Mouse (Mus musculus): Measurements from ENCODE around the gene Carnmt1.

Gene Carnmt1

DNA sequence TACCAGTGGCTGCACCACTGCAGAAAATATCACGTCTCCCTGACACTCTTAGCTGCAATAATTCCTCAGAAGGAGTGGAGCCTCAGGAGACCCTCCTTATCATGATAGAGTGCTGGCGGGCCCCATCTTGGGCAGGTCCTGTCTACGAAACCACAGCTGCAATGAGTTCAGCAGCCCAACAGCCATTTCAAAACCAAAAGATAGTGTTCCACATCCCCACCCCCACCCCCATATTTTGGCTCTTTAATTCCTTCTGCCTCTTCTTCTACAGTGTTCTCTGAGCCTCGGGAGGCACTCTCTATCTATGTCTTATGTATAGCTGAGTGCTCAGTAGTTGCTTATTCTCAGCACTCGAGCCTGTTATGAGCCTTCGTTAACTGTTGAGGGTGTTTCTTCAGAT is 20.1 kb upstream of the Carnmt1 start:
- in situ Hi-C loops (cut with MboI; ENCODE audit: low pct_unique_long_range_greater_than_20kb in 1 of 2, low sequenced_read_pairs in 2 of 2, unreplicated experiment in 1 of 2) = no loop called here

DNA sequence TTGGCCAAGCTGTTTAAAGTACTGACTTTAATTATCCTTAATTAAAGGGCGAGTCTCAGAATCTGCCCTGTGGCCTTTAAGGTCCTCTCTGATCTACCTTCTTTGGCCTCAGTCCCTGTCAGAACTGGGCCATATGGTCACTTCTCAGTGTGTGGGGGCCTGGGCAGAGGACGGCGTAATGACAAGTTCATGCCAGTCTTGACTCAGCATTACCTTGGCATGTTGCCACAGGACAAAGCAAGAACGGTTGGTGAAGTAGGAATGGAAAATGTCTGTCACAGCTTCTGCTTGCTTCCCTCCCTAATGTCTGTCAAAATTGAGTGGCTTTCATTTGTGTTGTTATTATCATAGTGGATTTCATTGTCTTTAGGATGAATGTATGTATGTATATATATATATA is 18.0 kb upstream of the Carnmt1 start:
- in situ Hi-C loops (cut with MboI; ENCODE audit: low pct_unique_long_range_greater_than_20kb in 1 of 2, low sequenced_read_pairs in 2 of 2, unreplicated experiment in 1 of 2) = no loop called here

DNA sequence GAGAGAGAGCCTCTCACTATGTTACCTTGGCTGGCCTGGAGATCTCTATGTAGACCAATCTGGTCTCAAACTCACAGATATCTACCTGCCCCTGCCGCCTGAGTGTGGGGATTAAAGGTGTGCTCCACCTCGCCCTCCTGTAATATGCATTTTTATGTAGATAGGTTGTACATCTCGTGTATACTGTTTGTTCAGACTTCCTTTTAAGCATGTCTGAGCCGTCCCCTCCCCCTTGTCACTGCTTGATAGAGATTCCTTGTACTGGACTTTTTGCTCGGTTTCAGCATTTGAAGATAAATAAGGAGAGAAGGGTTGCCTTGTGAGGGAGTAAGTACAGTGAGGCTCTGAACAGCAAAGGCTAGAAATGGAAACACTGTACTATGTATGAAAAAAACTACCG is 17.5 kb upstream of the Carnmt1 start:
- in situ Hi-C loops (cut with MboI; ENCODE audit: low pct_unique_long_range_greater_than_20kb in 1 of 2, low sequenced_read_pairs in 2 of 2, unreplicated experiment in 1 of 2) = no loop called here

DNA sequence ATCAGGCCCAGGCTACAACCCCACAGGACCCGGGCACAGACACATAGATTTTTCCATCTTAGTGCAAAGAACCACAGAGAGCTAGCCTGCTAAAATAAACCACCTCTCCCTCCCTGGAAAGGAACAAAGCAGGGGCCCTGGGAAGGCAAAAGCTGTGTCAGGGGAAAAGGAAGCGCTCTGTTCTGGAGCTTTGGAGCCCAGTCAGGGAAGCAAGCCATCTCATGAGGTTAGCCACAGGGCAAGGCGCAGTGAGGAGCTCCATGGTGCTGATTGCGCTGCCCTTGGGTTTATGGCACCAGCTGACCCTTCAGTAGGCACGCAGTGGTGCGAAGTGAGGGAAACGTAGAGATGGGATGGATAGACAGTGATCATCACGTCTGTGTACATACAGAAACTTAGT is 16.2 kb upstream of the Carnmt1 start:
- in situ Hi-C loops (cut with MboI; ENCODE audit: low pct_unique_long_range_greater_than_20kb in 1 of 2, low sequenced_read_pairs in 2 of 2, unreplicated experiment in 1 of 2) = no loop called here

DNA sequence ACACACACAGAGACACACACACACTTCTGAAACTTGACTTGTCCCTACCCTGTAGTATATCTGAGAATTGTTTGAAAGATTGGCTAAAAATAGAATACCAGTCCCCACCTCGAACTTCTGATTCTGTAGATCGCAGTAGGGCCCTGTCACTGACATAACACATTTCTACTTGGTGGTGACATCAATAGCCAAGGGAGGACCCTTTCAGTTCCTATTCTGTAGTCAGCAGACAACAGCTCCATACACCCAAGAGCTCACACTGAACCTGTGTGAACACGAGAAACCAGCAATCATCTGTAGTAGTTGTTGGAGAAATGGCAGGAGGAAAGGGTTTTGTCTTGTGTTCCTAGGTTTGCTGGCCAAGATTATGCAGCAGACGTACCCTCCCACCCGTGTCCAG is 15.6 kb upstream of the Carnmt1 start:
- in situ Hi-C loops (cut with MboI; ENCODE audit: low pct_unique_long_range_greater_than_20kb in 1 of 2, low sequenced_read_pairs in 2 of 2, unreplicated experiment in 1 of 2) = no loop called here

DNA sequence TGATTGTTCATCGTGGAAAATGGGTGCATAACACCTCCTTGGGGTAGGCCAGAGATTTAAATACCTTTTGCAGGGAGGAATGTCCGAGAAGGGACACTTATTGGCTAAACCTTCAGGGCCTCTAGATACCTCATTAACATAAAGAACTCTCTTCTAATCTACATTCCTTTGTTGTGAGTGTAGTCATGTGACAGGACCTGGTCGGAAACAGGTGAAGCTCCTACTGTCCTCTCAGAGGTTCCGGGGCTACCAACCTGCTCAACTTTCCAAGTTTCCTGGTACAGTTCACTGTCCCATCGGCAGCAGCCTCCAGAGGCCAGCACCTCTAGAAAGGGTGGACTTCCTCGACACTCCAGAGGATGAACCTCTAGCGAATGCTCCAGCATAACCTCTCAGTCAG is 14.6 kb upstream of the Carnmt1 start:
- in situ Hi-C loops (cut with MboI; ENCODE audit: low pct_unique_long_range_greater_than_20kb in 1 of 2, low sequenced_read_pairs in 2 of 2, unreplicated experiment in 1 of 2) = no loop called here

DNA sequence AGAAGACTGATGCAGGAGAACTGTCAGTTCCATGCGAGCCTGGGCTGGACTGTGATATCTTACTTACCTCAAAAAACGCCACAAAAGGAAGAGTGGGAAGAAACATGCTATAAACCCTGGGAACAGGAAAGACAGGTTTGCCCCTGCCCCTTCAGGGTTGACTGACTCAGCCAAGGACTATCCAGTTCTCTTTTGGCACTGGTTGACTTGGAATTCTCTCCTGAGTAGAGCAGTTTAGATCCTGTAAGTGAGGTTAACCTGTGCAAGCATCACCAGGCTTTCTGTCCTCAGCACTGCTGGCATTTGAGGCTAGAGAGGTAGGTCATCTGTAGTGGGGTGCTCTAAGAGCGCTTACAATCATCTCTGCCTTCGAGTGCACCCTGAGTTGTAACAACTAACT is 12.1 kb upstream of the Carnmt1 start:
- in situ Hi-C loops (cut with MboI; ENCODE audit: low pct_unique_long_range_greater_than_20kb in 1 of 2, low sequenced_read_pairs in 2 of 2, unreplicated experiment in 1 of 2) = no loop called here

DNA sequence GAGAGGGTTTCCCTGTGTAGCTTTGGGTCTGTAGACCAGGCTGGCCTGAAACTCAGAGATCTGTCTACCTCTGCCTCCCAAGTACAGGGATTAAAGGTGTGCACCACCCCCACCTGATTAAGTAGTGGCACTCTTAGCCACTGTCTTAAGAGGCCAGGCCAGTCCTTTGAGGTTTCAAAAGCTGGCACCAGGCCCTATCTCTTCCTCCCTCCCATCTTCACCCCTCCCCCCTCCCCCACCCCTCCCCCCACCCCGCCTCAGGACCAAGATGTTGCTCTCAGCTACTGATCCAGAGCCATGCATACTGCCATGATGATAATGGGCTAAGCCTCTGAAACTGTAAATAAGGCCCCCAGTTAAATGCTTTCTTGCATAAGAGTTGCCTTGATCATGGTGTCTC is 11.2 kb upstream of the Carnmt1 start:
- in situ Hi-C loops (cut with MboI; ENCODE audit: low pct_unique_long_range_greater_than_20kb in 1 of 2, low sequenced_read_pairs in 2 of 2, unreplicated experiment in 1 of 2) = no loop called here

DNA sequence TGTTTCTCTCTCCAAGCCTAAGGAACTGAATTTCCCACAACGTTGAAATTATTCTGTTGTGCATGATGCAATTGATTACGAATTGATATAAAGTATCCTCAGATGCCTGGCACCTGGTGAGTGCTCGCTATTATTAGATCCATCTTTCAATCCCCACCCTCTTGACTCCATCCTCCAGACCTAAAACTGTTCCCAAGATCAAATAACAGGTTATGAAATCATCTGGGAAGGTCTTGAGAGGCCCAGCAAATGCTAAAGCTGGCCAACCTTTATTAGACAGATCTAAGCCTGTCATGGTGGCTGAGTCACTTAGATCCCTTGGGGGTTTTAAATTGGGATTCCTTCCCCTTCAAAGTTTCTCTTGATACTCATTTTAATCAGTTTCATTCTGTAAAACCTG is 10.1 kb upstream of the Carnmt1 start:
- in situ Hi-C loops (cut with MboI; ENCODE audit: low pct_unique_long_range_greater_than_20kb in 1 of 2, low sequenced_read_pairs in 2 of 2, unreplicated experiment in 1 of 2) = no loop called here

DNA sequence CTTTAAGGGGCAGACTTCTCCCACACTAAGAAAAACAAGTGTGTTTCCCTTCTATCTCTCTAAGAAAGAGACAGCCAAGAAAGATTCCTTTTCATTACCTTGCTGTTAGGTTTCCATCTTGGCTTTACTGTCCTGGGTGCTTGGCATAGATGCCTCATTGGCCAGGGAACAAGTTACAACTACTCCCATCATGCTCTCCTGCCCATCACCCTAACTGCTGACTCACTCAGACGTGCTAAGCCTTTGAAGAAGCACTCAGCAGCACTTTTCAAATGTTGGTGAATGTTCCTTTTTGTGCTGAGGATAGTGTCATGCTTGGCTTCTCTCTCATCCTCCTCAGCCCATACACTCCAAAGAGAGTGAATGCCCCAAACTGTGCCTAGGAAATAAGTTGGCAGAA is 8.9 kb upstream of the Carnmt1 start:
- in situ Hi-C loops (cut with MboI; ENCODE audit: low pct_unique_long_range_greater_than_20kb in 1 of 2, low sequenced_read_pairs in 2 of 2, unreplicated experiment in 1 of 2) = no loop called here

DNA sequence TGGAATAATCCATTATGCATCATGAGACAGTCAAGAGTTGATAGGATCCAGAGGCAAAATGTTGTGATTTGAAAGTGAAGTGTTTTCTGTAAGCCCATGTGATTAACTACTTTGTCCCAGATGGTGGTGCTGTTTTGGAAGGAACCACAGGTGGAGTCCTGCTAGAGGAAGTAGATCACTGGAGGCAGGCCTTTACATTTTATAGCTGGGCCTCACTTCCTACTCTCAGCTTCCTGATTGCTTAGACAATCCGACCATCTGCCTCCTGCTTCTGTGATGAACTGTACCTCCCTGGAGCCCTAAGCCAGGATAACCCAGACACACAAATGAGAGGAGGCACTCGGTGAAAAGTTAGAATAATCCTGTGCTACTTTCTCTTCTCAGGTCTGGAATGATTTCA is 6.7 kb upstream of the Carnmt1 start:
- in situ Hi-C loops (cut with MboI; ENCODE audit: low pct_unique_long_range_greater_than_20kb in 1 of 2, low sequenced_read_pairs in 2 of 2, unreplicated experiment in 1 of 2) = no loop called here

DNA sequence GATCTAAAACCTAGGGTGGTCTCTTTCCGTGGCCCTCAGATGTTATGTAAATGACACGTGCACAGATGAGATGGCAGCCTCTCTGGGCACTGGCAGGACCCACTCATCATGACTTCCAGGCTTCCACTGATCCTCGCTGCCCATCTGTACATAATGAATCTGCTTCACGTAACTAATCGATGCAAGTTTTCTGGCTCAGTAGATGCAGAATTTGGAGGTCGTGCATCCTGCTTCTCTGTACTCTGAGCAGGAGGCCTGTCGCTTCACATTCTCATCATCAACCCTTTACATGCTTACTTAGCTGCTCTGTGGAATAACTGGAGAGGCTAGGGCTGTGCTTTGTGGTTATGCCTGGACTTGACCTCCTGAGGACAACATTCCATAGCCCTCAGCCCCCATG is 3.6 kb upstream of the Carnmt1 start:
- in situ Hi-C loops (cut with MboI; ENCODE audit: low pct_unique_long_range_greater_than_20kb in 1 of 2, low sequenced_read_pairs in 2 of 2, unreplicated experiment in 1 of 2) = no loop called here

DNA sequence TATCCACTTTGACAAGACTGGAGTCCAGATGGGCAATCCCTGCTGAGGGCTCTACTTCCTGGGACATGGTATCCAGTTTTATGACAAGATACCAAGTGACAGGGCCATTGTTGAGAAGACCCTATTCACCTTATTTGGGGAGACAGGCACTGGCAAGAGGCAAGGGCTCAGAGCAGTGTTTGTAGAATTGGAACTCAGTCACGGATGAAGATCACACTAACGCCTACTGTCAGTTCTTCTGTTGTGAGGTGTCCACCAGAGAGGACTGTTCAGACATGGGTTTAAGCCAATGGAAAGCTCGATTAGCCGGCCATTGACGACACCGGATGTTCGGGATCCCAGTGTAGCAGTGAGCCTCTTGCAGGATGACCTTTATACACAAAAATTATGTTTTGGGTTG is 1.0 kb upstream of the Carnmt1 start:
- in situ Hi-C loops (cut with MboI; ENCODE audit: low pct_unique_long_range_greater_than_20kb in 1 of 2, low sequenced_read_pairs in 2 of 2, unreplicated experiment in 1 of 2) = no loop called here

DNA sequence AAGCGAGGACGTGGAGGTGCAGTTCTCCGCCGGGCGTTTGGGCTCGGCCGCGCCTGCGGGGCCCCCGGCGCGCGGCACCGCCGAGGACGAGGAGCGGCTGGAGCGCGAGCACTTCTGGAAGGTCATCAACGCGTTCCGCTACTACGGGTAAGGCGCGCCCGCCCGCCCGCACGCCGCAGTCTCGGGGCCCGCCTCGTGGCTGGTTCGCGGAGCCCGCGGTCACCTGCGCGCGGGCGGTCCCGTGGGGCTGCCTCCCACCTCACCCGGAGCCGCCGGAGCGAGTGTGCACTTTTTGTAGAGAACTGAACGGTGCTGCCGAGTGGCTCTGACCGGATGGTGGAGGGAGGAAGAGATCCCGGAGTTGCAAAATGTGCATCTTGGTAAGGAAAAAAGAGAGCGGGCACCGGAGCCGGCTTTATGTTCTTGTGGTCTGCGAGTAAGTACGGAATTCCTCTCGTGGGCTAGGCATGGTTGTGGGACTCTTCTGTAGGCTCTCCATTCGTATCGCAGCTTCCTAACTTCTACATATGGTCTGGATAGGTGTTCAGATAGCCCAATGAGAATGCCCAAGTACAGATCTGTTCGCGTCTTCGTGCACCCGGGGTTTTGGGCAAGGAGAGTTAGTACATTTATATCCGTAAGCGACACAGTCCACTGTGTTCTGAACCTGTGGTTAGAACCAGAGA is 635 bp downstream of the Carnmt1 start:
- in situ Hi-C loops (cut with MboI; ENCODE audit: low pct_unique_long_range_greater_than_20kb in 1 of 2, low sequenced_read_pairs in 2 of 2, unreplicated experiment in 1 of 2) = no loop called here

DNA sequence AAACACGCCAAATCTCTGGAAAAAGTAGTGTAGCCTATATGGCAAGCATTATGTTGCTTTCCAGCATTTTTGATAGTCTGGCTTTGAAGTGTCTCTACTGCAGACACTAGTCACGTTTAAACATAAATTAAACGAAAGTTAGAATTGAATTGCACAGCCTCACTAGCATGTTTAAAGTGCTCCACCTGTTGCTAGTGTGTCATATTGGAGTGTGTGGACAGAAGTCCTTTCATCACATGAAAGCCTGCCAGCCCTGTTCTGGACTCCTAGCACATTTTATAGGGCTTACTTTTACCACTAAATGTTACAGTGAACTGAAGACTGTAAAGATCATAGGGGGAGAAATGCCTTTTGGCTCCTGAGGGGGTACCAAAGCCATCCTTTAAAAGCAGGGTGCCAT is 1.9 kb downstream of the Carnmt1 start:
- in situ Hi-C loops (cut with MboI; ENCODE audit: low pct_unique_long_range_greater_than_20kb in 1 of 2, low sequenced_read_pairs in 2 of 2, unreplicated experiment in 1 of 2) = no loop called here

DNA sequence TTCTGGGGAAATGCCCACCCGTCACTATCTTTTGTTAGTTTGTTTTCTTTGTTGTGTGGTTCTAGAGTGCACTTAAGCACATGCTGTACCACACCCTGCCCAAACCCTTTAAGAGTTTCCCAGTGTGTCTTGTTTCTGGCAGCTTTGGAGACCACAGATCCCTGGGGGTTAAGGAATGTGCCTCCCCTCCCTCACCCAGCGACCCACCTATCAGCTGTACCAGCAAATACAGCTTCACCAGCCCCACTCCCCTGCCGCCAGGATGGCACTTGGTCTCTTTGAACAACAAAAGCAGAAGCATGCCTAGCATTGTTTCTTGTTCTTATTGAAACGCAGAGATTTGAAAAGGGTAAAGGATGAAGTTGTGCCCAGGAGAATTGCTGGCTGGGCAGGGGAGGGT is 2.6 kb downstream of the Carnmt1 start:
- in situ Hi-C loops (cut with MboI; ENCODE audit: low pct_unique_long_range_greater_than_20kb in 1 of 2, low sequenced_read_pairs in 2 of 2, unreplicated experiment in 1 of 2) = no loop called here

DNA sequence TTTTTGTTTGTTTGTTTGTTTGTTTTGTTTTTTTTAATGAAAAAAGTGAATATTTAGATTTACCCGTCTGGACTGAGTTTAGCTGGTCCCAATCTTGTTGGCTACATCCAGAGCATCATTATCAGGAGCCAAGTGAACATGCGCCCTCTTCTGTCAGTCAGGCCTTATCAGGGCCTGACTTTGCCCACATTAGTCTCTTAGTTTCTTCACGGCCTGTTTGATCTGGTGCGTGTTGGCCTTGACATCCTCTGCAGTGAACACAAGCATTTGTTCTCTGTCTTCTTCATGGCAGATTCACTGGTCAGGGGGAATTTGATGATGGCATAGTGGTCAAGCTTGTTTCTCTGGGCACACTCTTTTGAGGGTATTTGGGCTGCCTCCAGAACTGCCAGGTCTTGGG is 11.6 kb downstream of the Carnmt1 start:
- in situ Hi-C loops (cut with MboI; ENCODE audit: low pct_unique_long_range_greater_than_20kb in 1 of 2, low sequenced_read_pairs in 2 of 2, unreplicated experiment in 1 of 2) = no loop called here

DNA sequence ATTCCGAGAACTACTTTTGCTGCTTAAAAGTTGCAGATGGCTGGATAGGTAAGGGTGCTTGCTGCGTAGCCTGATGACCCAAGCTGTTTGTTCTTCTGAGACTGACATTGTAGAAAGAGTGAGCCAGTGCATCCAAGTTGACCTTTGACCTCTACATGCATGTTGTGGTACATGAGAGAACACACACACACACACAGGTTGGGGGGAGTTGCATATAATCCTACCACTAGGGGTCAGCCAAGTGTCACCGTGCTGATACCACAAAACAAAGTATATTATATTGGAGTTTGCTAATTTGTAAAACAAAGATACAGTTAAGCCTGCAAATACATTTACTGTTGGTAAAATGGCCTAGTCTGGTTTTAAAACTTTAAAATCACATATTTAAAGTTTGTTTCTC is 17.0 kb downstream of the Carnmt1 start:
- in situ Hi-C loops (cut with MboI; ENCODE audit: low pct_unique_long_range_greater_than_20kb in 1 of 2, low sequenced_read_pairs in 2 of 2, unreplicated experiment in 1 of 2) = no loop called here

DNA sequence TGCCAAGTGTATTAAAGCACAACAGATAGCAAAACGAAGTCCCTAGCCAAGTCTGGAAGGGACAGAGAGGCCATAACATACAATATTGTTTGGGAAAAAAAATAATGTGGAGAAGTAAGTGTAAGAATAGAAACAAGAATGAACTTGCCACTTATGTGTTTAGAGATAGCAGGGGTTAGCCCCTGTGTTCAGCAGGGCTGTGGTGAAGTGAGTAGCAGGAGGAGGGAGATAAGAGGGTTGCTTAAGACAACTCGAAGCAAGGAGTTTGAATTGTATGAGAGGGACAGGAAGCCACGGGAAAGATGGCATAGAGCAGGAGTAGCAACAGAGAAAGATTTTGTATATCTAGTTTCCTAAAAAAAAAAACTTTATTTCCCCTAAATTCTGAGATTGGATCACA is 21.6 kb downstream of the Carnmt1 start:
- in situ Hi-C loops (cut with MboI; ENCODE audit: low pct_unique_long_range_greater_than_20kb in 1 of 2, low sequenced_read_pairs in 2 of 2, unreplicated experiment in 1 of 2) = no loop called here

DNA sequence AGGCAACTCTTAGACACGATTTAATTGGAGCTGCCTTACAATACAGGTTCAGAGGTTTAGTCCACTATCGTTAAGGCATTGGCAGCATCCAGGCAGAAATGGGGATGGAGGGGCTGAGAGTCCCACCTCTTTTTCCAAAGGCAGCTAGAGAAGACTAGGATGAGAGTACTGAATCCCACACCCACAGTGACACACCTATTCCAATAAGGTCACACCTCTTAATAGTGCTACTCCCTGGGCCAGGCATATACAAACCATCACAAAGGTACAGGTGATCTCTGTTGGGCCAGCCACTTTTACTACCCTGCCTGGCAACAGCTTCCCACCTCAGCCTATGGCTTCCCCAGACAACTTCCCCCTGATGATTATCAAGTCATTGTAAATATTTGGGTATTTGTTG is 22.2 kb downstream of the Carnmt1 start:
- in situ Hi-C loops (cut with MboI; ENCODE audit: low pct_unique_long_range_greater_than_20kb in 1 of 2, low sequenced_read_pairs in 2 of 2, unreplicated experiment in 1 of 2) = no loop called here

DNA sequence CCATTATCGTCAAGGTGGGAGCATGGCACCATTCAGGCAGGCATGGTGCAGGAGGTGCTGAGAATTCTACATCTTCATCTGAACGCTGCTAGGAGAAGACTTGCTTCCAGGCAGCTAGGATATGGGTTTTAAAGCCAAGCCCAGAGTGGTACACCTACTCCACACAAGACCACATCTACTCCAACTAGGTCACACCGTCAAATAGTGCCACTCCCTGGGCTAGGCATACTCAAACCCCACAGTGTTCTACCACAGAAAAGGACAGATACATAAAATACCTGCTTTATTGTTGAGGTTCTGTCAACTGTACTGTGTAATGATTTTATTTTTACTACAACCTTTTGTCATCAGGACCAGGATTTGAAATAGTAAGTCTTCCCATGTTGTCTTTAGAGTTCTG is 24.6 kb downstream of the Carnmt1 start:
- in situ Hi-C loops (cut with MboI; ENCODE audit: low pct_unique_long_range_greater_than_20kb in 1 of 2, low sequenced_read_pairs in 2 of 2, unreplicated experiment in 1 of 2) = no loop called here
